Mouse (Mus musculus) Patski (cell line): ENCODE measurements around the gene Taf9. TPM values are rescaled to one million over a fixed set of nuclear protein-coding genes. Genes with fewer than 3 reads are reported as not detected.
A peak's percentile ranks its signal among the peaks of the same experiment; 100 is the strongest.

Experiments used
- ATAC-seq: fragments of 100-300 bp; one replicate; pipeline ENCODE4 v1.8.0; 2021
- CTCF ChIA-PET: fragments of 350-600 bp; sonication (Branson Sonifier 250); formaldehyde crosslinking; loops from one replicate; lab custom pipeline; 2022; ENCODE audit warnings: inconsistent platforms; lab: Charles Lee
- POLR2A ChIA-PET: fragments of 350-600 bp; sonication (Branson Sonifier 250); formaldehyde crosslinking; loops from one replicate; lab custom pipeline; 2022; ENCODE audit warnings: antibody characterized with exemption, inconsistent platforms; lab: Charles Lee
- DNase-seq: peaks from one replicate; pipeline ENCODE4 v3.0.0-alpha.2; 2011; ENCODE audit warnings: low read depth, low spot score
- H3K27me3 ChIP-seq: fragments of 371-371 bp; one replicate; pipeline ENCODE4 v1.5.1; 2021
- CTCF ChIP-seq: fragments of 100-300 bp; IDR thresholded peaks from one replicate; pipeline ENCODE4 v1.5.1; 2021
- in situ Hi-C: fragments of 300-500 bp; cut with MboI; formaldehyde crosslinking; loops from 3 replicates; pipeline ENCODE4 v1.11.1; 2018; ENCODE audit warnings: low pct_unique_long_range_greater_than_20kb, mixed read lengths
- polyA plus RNA-seq: library from polyadenylated mRNA; unstranded; gene quantifications from one replicate; pipeline ENCODE4 v1.2.3, GENCODE M21; 2021

Taf9 gene
- polyA plus RNA-seq, 1 experiment from 2014 or later, result 11.1 TPM

- CTCF ChIA-PET, result no interaction called here
- ATAC-seq, result no peak
- in situ Hi-C loops, result no loop called here
- DNase-seq, result no peak
- POLR2A ChIA-PET, result no interaction called here
- H3K27me3 ChIP-seq, result no peaks in the 10 kb centered on the region
- no peak for TF ChIP-seq CTCF
Measured at GRCm38 (mm10) chr13:100616181-100617087, 34.9 kb upstream of the Taf9 start, which contains the start of gene Marveld2. Marveld2 (minus strand) TSS chr13:100616971.

GRCm38 (mm10) chr13:100617583-100617982, 33.8 kb upstream of the Taf9 start:
- ChIA-PET POLR2A (no interaction called here), CTCF (no interaction called here)
- in situ Hi-C loops, result no loop called here
- ATAC-seq (no peak), DNase-seq (no peak)
- TF ChIP-seq CTCF, result no peak
- H3K27me3 ChIP-seq, result no peaks in the 10 kb centered on the region

GRCm38 (mm10) chr13:100622241-100622640, 29.1 kb upstream of the Taf9 start:
- TF ChIP-seq CTCF, result no peak
- in situ Hi-C loops, result no loop called here
- no peak for DNase-seq
- CTCF ChIA-PET, result no interaction called here
- ATAC-seq, result no peak
- no peaks in the 10 kb centered on the region for H3K27me3 ChIP-seq
- POLR2A ChIA-PET, result no interaction called here

- CTCF ChIA-PET, result interaction anchor here (0.9 kb wide), 1 partner anchor 25 kb away, joined by 3 read pairs; no protein-coding TSS in a partner anchor
- POLR2A ChIA-PET, result interaction anchor here (1.2 to 2.3 kb wide), 2 partner anchors 10 to 142 kb away, joined by 3 to 5 read pairs; partner anchors contain the start of gene Gtf2h2
- ATAC-seq (no peak), DNase-seq (no peak)
- H3K27me3 ChIP-seq, result no peaks in the 10 kb centered on the region
- TF ChIP-seq CTCF, result no peak
- in situ Hi-C loops, result loop anchor here (10.0 to 25.0 kb wide), 2 partner anchors 149 to 547 kb away; no protein-coding TSS in a partner anchor
Measured at GRCm38 (mm10) chr13:100634106-100634691, 17.2 kb upstream of the Taf9 start.

GRCm38 (mm10) chr13:100642471-100643209, 8.7 kb upstream of the Taf9 start:
- no peak for TF ChIP-seq CTCF
- POLR2A ChIA-PET, result no interaction called here
- H3K27me3 ChIP-seq, result no peaks in the 10 kb centered on the region
- CTCF ChIA-PET, result no interaction called here
- no peak for DNase-seq
- in situ Hi-C loops, result loop anchor here (25.0 kb wide), 1 partner anchor 555 kb away; no protein-coding TSS in a partner anchor
- no peak for ATAC-seq

GRCm38 (mm10) chr13:100648223-100648622, 3.2 kb upstream of the Taf9 start:
- ChIA-PET POLR2A (no interaction called here), CTCF (no interaction called here)
- ATAC-seq (no peak), DNase-seq (no peak)
- in situ Hi-C loops, result loop anchor here (25.0 kb wide), 1 partner anchor 561 kb away; no protein-coding TSS in a partner anchor
- no peak for TF ChIP-seq CTCF
- H3K27me3 ChIP-seq, result no peaks in the 10 kb centered on the region

- peak; percentile 56 for DNase-seq
- TF ChIP-seq CTCF, result no peak
- ATAC-seq, result peak; percentile 82
- POLR2A ChIA-PET, result interaction anchor here (0.6 kb wide), 1 partner anchor 158 kb away, joined by 4 read pairs; no protein-coding TSS in a partner anchor
- H3K27me3 ChIP-seq, result no peaks in the 10 kb centered on the region
- CTCF ChIA-PET, result interaction anchor here (2.0 kb wide), 1 partner anchor 9 kb away, joined by 5 read pairs; no protein-coding TSS in a partner anchor
- in situ Hi-C loops, result no loop called here
Measured at GRCm38 (mm10) chr13:100650550-100651438, 585 bp upstream of the Taf9 start, which contains the start of the genes Ak6 and Rad17. Ak6 (plus strand) TSS chr13:100650979. Rad17 (minus strand) TSS chr13:100651051.

- no peak for TF ChIP-seq CTCF
- no peak for DNase-seq
- CTCF ChIA-PET, result no interaction called here
- ATAC-seq, result no peak
- POLR2A ChIA-PET, result no interaction called here
- no peaks in the 10 kb centered on the region for H3K27me3 ChIP-seq
- in situ Hi-C loops, result no loop called here
Measured at GRCm38 (mm10) chr13:100658091-100658490, 6.7 kb downstream of the Taf9 start.

GRCm38 (mm10) chr13:100659864-100660456, 8.6 kb downstream of the Taf9 start:
- no peaks in the 10 kb centered on the region for H3K27me3 ChIP-seq
- ATAC-seq (no peak), DNase-seq (no peak)
- POLR2A ChIA-PET, result interaction anchor here (0.6 to 0.8 kb wide), 2 partner anchors 9 to 125 kb away, joined by 3 to 4 read pairs; no protein-coding TSS in a partner anchor
- in situ Hi-C loops, result no loop called here
- CTCF ChIA-PET, result interaction anchor here (0.6 to 2.1 kb wide), 10 partner anchors 8 to 693 kb away, joined by 3 to 7 read pairs (median 4); partner anchors contain the start of genes Ak6, Ccdc125, Gtf2h2 and Rad17
- TF ChIP-seq CTCF, result no peak
